Mouse (Mus musculus): ENCODE results near the gene 4930449I24Rik.
"Not testable (repeated sequence)": the region's sequence is repeated elsewhere in the genome, so short reads cannot be mapped to it uniquely, and the experiment has no call there.

4930449I24Rik gene

GRCm38 (mm10) chr5:146502099-146502498 lies at the start of gene 4930449I24Rik:
Gene 4930449I24Rik, plus strand, starts transcription at chr5:146502399.
- DNase-seq (ENCODE audit: low read depth, low spot score) = not testable (repeated sequence)

GRCm38 (mm10) chr5:146453556-146453955 lies 48.6 kb upstream of the 4930449I24Rik start:
- no peak for DNase-seq (ENCODE audit: low read depth, low spot score)

GRCm38 (mm10) chr5:146461612-146462011 lies 40.6 kb upstream of the 4930449I24Rik start:
- no peak for DNase-seq (ENCODE audit: low read depth, low spot score)

- no peak for DNase-seq (ENCODE audit: low read depth, low spot score)
Observed at GRCm38 (mm10) chr5:146466663-146467062, 35.5 kb upstream of the 4930449I24Rik start.

GRCm38 (mm10) chr5:146468311-146468710 lies 33.9 kb upstream of the 4930449I24Rik start:
- no peak for DNase-seq (ENCODE audit: low read depth, low spot score)

GRCm38 (mm10) chr5:146470821-146471220 lies 31.4 kb upstream of the 4930449I24Rik start:
- DNase-seq (ENCODE audit: low read depth, low spot score) = no peak

GRCm38 (mm10) chr5:146471311-146471710 lies 30.9 kb upstream of the 4930449I24Rik start:
- DNase-seq (ENCODE audit: low read depth, low spot score) = no peak

- no peak for DNase-seq (ENCODE audit: low read depth, low spot score)
Observed at GRCm38 (mm10) chr5:146471821-146472220, 30.4 kb upstream of the 4930449I24Rik start.

- not testable (repeated sequence) for DNase-seq (ENCODE audit: low read depth, low spot score)
Observed at GRCm38 (mm10) chr5:146479564-146479963, 22.6 kb upstream of the 4930449I24Rik start.

GRCm38 (mm10) chr5:146481665-146482064 lies 20.5 kb upstream of the 4930449I24Rik start, which contains the start of gene Gm6408:
Gene Gm6408, plus strand, starts transcription at chr5:146481965.
- DNase-seq (ENCODE audit: low read depth, low spot score) = not testable (repeated sequence)

GRCm38 (mm10) chr5:146488959-146489358 lies 13.2 kb upstream of the 4930449I24Rik start:
- not testable (repeated sequence) for DNase-seq (ENCODE audit: low read depth, low spot score)

- not testable (repeated sequence) for DNase-seq (ENCODE audit: low read depth, low spot score)
Observed at GRCm38 (mm10) chr5:146491063-146491462, 11.1 kb upstream of the 4930449I24Rik start, which contains the start of gene Gm6370. Gene Gm6370, plus strand, starts transcription at chr5:146491363.

- not testable (repeated sequence) for DNase-seq (ENCODE audit: low read depth, low spot score)
Observed at GRCm38 (mm10) chr5:146513823-146514222, 11.6 kb downstream of the 4930449I24Rik start, which contains the start of gene Gm3402. Gene Gm3402, plus strand, starts transcription at chr5:146514123.

GRCm38 (mm10) chr5:146525501-146525900 lies 23.3 kb downstream of the 4930449I24Rik start, which contains the start of gene Gm3404:
Gene Gm3404, plus strand, starts transcription at chr5:146525801.
- DNase-seq (ENCODE audit: low read depth, low spot score) = not testable (repeated sequence)

GRCm38 (mm10) chr5:146537347-146537746 lies 35.1 kb downstream of the 4930449I24Rik start, which contains the start of gene Gm3409:
Gene Gm3409, plus strand, starts transcription at chr5:146537647.
- DNase-seq (ENCODE audit: low read depth, low spot score) = not testable (repeated sequence)

All from skeletal muscle tissue, adult 2 months (tissue).